In genomic region chr7:43936551-43936950, GRCm38 (mm10) we compare ENCODE assay signal across 13 mouse cellular contexts.
"Had no signal": no experiment of that assay in that cellular context is flagged by ENCODE, and none has a peak within 500 bp of the region (broad histone marks: within the 10 kb centered on the region; RNA-seq: fewer than 3 reads in every experiment).

No protein-coding gene starts in this region.

- DNase-seq: gastrocnemius, adult 2 months; gastrocnemius, postnatal 10 days; gastrocnemius, postnatal 25 days; heart, adult 18-20 months; heart, postnatal 14 days; heart, postnatal 36 days; kidney, adult 11 months; kidney, adult 2 months; kidney, adult 9 months; kidney, postnatal 14 days; kidney, postnatal 36 days; liver; liver, embryonic 13.5 days had no signal
